Mouse (Mus musculus) thymus, postnatal 36 days (tissue): ENCODE results near the gene B3gnt2.
A peak's percentile ranks its signal among the peaks of the same experiment; 100 is the strongest.

ENCODE experiments used
- DNase-seq, 2 experiments: peaks; one replicate each; pipeline ENCODE4 v3.0.0; 2022; ENCODE audit warnings: mixed read lengths in 2 of 2

B3gnt2 gene

DNA sequence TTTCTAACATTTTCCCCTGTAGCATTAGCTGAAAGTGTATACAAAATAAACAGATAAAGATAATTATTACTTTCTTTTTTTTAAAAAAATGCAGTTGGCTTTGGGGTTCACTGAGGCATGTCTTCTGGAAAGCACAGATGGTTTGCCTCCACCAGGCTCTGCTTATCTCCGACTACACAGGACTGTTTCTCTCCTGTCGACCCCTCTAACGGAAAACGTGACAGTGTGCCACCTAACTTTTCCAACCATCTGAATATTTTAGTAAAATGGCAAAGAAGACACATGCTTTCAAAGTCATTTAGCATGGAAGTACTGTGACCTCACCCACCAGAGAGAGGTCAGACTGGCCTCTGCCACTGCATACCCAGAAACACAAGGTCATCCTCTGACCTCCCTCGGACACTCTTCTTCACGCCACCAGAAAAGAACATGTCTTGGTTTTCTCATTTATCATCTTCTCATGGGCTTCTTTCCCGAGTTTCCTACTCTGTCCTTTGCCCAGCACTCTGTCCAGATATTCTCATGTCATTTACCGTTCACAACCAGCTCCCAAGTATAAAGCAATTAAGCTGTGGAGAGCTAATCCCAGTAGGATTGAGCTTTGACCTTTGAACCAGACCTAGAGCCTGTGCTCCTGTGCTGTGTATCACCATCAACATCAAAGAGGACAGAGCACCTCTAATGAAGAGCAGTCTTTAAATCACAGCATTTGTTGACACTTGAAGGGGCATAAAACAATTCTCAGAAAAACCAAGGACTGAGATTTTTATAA is 13.6 kb downstream of the B3gnt2 start:
- DNase-seq = no peak

DNA sequence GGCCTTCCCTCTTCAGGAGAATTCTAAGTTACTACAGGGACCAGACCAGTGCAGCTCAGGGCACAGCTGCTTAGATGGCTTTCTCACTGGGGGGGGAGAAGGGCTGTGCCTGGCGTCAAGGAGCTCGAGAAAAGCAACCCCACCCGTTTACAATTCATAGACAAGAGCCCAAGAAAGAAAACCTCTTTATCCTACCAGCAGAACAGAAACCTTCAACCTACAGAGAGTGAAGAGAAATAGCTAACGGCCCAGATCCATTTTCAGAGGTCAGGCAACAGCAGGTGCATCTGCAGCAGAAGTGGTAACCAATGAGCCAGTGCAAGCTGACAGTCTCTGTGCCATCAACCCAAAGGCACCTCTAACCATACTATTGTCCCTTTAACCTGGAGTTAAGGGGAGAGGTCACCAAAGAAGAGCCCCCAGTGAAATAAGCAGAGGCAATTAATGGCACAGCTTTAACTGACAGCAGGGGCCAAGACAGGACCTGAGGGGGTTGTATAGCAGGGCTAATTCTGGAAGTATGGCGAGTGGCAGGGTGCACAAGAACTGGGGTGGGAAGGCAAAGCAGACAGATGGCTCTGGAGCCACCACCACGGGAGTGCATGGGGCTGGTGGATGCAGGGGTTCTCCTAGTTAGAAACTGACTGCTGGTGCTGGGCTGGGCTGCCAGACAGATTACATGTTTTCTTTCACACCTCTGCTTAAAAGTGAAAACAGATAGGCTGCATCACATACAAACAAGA is 14.5 kb downstream of the B3gnt2 start:
- DNase-seq = peak; percentile 50 to 57

DNA sequence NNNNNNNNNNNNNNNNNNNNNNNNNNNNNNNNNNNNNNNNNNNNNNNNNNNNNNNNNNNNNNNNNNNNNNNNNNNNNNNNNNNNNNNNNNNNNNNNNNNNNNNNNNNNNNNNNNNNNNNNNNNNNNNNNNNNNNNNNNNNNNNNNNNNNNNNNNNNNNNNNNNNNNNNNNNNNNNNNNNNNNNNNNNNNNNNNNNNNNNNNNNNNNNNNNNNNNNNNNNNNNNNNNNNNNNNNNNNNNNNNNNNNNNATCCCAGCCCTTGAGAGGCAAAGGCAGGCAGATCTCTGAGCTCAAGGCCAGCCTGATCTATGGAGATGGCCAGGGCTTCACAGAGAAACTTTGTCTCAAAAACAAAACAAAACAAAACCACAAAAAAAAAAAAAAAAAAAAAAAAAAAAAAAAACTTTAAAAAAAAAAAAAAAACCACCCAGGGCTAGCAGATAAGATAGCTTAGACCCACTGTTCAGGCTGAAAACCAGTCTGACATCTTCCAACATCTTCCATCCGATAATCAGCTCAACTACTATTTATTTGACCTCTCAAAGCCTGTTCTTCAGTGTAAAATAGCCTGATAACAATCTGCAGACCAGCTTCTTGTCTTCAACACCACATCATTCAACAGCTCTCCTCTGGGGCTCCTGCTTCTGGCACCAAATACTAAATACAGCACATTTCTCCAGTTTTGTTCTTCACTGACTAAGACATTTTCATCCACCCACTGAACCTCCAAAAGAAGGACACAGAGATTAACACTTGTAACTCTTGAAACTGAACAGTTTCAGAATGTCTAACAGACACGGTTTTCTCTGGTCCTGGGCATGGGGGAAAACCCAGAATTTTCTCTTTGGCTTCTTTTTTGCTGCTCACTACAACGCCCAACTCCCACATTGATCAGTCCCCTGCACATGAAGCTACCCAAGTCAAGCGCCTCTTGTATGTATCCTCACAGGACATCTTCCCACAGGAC is 15.7 kb downstream of the B3gnt2 start:
- no peak for DNase-seq

DNA sequence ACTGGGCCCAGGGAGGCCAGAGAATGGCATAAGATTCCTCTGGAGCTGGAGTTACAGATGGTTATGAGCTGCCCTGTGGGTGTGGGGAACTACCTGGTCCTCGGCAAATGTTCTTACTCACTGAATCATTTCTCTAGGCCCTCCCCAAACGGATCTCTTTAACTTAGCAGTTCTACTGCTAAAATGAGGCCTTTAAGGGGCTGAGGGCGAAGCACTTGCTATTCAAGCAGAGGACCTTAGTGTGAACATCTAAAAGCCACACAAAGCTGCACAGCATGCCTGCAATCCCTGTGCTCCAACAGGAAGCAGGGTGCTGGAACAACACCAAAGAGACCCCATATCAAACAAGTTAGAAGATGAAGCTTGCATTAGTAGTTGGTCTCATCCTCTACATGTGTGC is 21.3 kb downstream of the B3gnt2 start:
- DNase-seq = no peak

DNA sequence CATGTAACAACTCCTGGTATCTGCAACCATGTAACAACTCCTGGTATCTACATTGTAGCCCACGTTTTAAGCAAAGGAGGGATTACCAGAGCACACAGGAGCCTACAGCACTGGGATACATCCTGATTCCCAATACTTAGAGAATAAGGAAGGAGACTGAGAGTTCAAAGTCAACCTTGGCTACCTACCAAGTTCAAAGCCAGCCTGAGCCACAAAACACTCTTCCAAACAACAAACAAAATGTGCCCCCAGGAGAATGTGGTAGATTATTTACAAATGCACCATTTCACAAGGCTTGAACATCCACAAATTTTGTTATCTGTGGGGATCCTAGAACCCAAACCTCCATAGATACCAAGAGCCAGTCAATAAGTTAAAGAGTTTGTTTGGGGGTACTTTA is 22.4 kb downstream of the B3gnt2 start:
- DNase-seq = no peak

DNA sequence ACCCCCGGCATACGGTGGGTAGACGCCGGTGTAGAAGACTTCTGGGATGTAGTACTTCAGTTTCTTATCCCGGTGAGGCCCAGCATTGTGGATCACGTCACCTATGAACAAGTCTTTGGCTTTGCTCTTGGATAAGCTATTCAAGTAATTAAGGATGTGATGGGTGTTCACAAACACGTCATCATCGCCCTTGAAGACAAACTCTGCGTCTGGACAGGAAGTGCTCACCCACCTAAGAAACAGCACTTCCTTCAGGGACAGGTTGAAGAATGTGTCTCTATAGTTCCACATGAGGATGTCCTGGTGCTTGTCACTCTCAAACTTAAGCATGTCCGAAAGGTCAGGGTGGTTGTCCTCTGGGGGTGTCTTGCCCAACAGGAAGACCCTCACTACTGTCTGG is 24.5 kb downstream of the B3gnt2 start:
- DNase-seq = no peak

DNA sequence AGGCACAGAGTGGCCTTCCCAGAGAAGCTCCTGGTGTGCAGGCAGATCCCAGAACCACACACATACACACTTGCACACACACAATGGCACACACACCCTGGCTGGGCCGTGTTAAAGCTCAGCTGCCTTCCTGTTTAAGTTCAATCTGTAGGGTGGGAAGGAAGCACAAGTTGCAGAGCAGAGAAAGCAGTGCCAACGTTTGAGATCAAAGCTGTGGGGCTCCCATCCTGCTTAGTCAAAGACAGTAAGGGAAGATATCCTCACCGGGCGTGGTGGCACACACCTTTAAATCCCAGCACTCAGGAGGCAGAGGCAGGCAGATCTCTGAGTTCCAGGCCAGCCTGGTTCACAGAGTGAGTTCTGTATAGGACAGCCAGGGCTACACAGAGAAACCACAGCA is 28.2 kb downstream of the B3gnt2 start:
- no peak for DNase-seq

DNA sequence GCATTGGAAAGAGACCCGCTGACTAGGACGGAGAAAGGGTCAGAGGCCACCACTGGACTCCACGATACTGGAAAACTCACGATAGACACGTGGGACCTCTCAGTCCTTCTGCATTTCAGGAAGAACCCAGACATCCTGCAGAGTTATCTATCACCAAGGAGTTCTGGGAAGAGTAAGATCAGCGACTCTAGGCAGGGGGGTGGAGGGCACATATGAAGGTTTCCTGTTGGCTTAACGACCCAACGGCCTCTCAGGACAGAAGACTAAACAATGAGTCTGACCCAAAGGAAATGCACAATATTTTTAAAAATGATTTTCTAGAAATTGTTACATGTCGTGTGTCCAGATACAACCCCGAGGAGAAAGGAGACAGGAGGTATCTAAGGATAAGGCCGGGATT is 28.8 kb downstream of the B3gnt2 start:
- no peak for DNase-seq

DNA sequence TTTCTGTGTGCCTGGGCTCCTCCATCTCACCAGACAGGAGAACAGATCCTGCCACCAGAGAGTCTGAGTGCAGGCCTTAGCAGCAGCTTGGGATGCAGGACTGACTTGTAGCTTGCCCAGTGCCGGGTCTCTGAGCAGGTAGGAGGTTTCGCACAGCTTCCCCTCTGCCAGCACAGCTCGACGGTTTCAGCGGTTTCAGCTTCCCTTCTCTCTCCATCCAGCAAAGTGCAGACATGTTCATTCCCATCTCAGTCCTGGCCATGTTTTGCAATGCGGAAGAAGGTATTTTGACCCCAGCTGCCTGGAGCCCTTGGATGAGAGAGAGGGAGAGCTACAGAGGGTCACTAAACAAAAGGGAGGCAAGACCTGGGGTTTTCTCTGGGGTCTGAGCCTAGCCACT is 30.1 kb downstream of the B3gnt2 start:
- no peak for DNase-seq

DNA sequence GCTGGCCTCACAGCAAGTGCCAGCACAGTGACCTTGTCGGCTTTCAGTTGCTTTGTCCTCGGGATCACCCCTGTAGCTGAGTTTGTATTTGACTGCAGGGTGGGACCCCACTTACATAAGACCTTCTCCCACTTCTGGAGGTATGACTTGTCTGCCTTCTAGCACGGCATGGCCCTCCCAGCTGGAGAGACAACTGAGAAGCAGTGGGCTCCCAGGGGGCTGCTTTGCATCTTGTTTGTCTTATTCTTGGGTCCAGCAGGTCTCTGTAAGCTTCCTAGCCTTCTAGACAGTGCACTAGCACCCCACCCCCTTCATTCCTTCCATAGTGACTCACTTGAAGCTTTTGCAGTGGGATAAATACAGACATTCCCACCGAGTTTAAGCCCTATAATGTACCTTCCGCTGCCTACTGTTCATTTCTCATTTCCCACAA is 30.6 kb downstream of the B3gnt2 start:
- DNase-seq = no peak

DNA sequence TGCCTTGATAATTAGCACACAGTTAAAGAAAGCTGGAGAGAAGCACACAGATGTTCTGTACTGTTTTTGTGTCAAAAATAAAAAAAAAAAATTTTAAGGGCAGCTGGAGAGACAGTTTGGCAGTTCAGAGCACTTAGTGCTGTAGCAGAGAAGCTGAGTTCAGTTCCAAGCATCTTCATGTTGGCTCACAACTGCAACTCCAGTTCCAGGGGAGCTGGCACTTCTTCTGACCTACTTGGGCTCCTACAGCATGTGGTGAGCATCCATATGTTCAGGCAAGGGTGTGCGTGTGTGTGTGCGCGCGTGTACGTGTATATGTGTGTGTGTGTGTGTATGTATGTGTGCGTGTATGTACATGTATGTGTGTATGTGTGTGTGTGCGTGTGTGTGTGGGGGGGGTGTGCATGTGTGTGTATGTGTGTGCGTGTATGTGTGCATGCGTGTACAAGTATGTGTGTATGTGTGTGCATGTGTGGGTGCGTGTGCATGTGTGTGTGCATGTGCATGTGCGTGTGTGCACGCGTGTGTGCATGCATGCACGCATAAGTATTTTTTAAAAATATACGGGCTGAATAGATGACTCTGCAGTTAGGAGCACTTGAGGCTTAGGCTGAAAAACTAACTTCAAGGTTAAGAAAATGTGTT is 31.7 kb downstream of the B3gnt2 start:
- DNase-seq = no peak

DNA sequence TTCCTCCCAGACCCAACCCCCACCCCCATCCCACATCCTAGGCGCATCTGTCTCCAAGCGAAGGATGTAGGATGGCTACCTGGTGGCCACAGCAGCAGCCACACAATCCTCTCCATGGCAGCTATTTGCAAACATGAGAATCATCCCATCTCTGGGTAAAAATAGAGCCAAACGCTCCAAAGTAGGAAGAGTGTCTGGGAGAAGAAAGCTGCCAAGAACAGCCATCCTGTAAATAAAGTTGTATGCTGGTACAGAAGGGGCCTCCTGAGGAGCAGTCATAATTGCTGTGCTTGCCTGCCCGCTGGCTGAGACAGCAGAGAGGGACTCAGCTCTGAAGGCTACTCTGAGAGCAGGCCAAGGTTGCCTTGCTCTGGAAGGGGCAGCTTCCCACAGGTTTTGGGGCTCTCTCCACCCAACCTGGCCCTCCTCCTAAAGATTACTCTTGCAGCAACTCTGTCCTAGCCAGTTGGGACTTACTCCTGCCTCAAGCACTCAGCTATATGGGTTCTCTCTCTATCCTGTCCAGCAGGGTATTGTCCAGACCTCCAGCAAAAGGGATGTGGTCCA is 33.2 kb downstream of the B3gnt2 start:
- no peak for DNase-seq

DNA sequence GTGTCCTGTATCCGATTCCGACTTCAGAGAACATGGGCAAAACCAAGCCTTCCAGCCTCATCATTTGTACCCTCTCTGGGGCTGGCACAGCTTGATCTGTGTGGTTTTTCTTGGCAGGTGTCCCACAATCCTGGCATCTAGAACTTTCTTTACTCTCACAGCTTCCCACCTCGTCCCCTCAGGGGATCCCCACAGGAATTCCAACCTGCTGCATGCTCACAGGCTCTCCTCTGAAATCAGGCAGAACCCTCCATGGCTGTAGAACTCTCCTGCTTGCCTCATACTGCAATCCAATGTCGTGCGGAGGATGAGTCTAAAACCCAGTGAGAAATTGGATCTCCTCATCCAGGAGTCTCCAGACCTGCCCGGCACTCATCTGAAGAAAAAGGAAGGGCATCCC is 34.1 kb downstream of the B3gnt2 start:
- no peak for DNase-seq

DNA sequence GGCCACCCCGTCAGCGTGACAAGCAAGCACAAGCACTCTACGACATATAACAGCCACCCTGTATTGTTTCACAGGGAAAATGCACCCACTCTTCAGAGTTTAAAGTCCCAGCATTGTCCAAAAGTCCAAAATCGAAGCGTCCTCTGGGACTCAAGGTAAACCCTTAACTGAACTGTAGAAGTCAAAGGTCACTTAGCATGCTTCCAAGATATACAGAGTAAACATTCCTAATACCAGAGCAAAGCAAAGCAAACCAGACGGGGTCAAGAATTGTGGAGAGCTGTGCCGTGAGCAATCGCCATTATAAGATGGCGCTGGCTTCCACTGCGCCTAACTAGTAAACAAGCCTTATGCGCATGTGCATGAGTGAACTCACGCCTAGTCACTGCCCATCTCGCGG is 34.7 kb downstream of the B3gnt2 start:
- DNase-seq = no peak

DNA sequence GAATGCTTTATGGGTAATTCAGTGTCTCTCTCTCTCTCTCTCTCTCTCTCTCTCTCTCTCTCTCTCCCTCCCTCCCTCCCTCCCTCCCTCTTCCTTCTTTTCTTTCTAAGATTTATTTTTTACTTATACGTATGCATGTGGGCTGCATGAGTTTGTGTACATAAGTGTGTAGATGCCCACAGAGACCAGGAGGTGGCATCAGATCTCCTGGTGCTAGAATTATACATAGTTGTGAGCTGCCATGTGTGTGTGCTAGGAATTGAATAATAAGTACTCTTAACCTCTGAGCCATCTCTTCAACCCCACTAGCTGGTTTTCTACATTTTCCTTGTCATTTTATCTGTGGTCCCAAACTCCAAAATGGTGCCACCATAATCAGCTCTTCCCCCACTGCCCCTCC is 35.2 kb downstream of the B3gnt2 start:
- no peak for DNase-seq

DNA sequence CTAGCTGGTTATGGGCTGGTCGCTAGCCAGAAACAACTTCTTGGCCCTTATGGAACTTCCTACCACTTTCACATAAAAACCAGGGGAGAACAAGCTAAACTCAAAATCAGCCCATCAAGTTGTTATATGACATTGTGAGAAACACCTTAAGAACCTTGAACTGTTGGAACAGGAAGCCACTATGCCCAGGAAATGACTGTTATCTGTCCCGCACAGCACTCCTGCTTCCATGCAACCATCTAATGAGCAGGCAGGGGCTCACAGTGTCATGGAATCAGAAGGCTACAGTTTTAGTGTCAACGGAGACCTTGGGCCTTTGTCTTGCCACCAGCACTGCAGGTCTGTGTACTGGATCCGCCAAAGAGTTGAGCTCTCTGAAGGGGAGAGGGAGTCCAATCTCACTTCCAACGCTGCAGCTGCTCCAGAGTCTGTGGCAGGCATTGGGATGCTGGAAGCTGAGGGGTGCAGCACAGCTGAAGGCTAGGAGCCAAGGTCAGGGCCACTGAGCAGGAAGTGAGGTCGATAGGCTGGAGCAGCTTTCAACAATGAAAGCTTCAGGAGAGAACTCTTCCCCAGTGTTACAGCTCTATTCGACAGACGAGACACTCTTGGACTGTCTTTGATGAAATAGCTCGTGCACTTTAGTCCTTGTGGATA is 36.6 kb downstream of the B3gnt2 start:
- no peak for DNase-seq

DNA sequence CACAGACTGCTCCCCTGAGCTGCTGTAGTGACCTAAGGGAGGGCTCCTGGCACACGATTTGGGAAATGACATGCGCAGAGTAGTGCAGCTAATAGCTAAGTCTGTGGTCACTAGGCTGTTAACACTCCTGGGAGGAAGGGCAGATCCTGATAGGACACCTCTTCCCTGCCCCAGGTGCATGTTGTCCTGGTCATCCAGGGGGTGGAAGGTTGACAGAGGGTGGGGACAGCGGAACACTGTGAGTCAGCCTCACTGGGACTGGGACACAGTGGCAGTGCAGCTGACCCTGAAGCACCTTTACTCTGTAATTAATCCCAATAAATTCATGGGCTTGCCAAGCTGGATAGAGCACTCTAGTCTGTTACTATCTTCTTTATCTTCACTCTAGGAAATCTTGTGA is 39.5 kb downstream of the B3gnt2 start:
- no peak for DNase-seq

DNA sequence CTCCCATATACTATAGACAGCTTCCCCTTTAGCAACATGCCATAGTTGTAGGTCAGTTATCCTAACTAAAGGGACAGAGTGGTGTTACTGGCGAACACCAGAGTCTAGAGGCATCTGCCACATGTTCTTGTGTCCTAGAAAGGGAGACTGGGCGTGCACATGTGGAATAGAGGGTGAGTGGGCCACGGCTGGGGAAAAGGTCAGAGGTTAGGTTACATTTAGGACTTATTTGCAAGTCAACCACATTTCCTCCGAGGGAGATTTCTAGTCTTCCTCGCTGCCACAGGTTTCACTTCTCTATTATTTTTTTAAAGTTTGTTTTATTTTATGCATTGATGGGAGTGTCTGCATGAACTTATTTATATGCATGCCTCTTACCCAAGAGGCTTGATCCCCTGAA is 42.4 kb downstream of the B3gnt2 start:
- no peak for DNase-seq

DNA sequence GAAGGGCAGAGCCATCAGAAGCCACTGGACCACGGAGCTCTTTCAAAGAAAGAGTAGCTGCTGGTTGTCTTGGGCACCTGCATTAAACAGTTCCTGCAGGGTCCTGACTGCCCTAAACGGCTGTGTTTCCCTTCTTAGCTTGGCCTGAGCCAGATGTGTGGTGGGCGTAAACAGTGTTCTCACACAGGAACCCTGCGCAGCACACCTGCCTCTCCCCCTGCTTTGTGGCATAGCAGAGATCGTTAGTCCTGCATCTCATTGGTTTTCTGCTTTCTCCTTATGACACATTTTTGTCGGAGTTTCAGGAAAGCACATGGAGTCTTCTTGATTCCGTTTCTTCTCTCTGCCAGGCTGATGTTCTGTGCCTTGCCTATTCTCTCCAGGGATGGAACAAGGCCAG is 44.9 kb downstream of the B3gnt2 start:
- peak; percentile 64 to 80 for DNase-seq

DNA sequence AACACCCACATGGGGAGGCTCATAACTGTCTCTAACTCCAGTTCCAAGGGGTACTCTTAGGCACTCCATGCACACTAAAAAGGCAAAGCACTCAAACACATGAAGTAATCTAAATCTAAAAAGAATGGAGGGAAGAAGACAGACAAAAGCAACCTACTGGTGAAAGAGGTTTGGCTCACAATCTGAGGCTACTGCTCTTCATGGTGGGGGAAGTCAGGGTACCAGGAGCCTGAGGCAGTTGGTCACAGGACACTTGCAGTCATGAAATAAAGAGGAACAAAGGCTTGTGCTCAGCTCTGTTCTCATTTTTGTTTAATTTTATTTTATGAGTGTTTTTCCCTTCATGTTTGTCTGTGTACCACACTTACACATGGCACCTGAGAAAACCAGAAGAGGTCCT is 45.6 kb downstream of the B3gnt2 start:
- DNase-seq = no peak

DNA sequence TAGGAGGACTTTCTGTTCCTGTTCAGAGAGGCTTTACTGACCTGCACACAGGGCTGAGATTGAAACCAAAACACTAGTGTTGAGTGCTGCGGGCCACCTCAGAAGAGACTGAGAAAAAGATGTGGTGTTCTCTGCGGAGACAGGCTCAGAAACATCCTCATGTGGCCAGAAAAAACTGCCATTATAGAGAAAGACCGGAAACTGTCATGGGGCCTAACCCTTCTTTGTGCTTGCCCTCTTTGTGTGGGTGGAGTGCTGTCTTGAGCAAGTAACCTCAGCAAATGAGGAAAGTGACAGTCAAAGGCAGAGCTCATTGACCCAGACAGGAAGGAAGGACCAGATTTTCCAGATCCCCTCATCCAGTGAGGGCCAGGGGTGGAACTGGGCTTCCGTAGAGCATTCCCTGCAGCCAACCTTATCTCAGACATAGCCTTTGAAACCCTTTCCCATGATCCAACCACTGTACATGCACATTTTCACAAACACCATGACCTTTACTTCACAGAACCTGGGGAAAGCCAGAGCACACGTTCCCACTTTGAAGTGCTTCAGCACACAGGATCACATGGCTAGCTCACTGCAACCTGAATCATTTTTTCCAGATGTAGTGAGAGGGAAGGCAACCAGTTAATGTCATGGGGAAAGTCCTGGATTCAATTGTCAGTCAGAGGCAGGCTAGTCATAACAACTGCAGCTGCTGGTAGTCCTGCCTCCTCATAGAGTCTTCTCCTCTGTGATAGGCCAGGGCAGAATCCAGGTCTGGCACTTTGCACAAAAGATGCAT is 46.6 kb downstream of the B3gnt2 start:
- DNase-seq = peak in 1 of 2 experiments; percentile 35
